Mouse (Mus musculus) urinary bladder, adult 18-20 months (tissue): ENCODE measurements at regions not wholly inside any gene's neighbourhood (a gene's known extent, or its start where the extent isn't known, plus 50 kb on each side); places are given as distances from the start of the nearest gene placed in this dataset.

Source experiments
- DNase-seq, 2 experiments: peaks; one replicate each; pipeline ENCODE4 v3.0.0; 2022; ENCODE audit warnings: low spot score in 2 of 2, mixed read lengths in 2 of 2

DNA sequence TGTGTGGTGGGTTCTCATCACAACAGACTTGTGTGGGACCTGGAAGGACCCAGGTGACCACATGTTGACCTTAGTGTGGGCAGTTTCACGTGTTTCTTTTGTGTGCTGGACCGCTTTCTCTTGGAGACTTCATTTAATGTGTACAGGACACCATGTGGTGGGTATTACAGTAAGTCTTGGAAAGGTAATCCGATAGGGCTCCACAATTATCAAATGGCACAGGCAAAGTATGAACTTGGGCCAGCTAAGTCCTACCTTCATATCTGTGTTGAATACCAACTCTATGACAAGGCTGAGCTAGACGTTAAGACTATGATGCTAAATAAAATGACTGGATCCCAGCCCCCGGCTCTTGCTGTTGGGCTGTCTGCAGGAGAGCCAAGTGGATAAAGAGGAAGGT, 173.5 kb downstream of the 1500009L16Rik start:
- DNase-seq: no peak

DNA sequence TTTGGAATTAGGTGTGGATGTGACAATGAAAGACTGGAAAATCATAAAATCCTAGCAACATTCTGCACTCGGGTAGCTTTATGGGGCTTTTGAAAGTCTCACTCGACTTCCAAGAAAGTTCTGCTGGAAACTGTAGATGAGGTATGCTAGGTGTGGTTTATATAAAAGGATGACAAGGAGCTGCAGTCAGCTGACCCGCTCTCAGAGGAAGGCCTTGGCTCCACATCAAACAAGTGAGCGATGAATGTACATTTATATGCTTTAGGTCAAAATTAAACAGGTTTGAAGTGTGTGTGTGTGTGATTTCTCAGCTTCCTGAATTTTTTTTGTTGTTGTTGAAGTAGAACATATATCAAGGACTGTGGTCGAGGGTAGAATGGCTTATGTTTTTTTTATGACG, 174.9 kb downstream of the 1500009L16Rik start:
- DNase-seq: no peak

DNA sequence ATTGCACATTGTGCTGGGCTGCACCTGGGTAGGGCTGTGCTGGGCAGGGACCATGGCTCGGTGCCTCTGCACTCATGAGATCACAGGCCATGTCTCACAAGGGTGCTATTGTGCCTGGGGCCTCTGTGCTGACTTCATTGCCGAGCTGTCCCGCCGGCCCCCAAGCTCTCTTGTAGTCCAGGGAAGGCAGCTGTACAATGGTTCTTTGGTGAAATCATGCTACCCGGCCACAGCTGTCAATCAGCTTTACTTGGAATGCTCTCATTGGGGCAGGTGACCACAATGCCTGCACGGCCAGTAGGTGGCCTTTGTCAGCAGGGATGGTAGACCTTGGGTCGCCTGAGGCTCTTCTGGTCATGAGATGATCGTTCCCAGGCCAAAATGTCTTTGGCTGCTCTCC, 184.1 kb downstream of the 1500009L16Rik start:
- no peak for DNase-seq

DNA sequence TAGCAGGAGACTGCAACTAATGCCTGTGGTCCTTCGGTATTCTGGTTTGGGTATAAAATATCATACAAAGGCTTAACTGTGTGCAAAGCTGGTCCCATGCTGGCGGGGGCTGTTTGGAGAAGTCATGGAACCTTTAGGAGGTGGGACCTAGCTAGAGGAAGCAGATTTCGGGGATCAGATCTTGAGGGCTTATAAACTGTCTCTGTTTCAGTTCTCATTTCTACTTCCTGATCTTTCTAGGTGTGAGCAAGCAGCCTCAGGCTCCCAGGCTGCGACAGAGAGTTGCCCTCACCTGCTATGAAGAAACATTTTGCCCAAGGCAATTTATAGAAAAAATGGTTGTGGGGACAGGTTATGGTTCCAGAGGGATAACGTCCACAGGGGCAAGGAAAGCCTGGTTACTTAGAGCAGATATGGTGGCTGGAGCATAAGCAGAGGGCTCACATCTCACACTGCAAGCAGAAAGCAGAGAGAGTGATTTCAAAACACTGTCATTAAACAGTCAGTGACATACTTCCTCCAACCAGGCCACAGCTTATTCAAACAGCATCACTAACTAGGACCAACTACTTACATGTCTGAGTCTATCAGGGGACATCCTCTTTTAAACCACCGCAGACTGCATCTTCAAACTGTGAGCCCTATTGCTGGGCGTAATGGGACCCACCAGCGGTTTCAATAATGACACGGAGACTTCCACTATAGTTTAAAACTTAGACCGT, 188.1 kb downstream of the 1500009L16Rik start:
- DNase-seq: no peak

DNA sequence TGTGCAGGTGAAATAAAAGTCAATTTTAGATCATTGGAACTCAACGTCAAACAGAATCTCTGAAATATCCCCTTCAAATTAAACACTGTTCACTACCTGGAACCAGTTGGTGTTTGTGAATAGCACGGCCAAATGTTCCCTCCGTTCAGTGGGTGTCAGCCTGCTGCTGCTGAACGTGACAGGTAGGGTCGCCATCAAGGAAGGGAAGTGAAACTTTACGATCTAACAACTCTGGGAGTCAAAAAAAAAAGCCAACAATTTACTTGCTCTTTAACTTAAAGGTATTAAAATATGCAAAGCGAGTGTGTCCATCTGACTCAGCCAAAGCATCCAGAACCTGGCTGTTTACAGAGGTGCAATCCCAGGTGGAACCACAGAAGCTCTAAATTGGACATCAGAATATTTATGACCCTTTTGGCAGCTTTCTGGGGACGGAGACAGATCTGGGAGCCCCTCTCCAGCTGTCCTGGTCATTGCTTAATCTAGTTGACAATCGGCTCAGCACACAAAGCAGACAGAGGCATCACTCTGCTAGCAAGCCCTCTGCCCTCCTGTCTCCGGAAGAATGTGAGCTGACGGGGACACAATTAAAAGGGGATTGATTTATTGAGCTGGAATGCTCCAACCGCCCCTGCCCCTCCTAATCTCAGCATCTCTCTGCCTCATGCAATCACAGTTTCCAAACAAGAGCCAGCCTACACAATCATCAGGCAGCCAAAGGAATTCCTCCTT, 191.9 kb downstream of the 1500009L16Rik start:
- no peak for DNase-seq

DNA sequence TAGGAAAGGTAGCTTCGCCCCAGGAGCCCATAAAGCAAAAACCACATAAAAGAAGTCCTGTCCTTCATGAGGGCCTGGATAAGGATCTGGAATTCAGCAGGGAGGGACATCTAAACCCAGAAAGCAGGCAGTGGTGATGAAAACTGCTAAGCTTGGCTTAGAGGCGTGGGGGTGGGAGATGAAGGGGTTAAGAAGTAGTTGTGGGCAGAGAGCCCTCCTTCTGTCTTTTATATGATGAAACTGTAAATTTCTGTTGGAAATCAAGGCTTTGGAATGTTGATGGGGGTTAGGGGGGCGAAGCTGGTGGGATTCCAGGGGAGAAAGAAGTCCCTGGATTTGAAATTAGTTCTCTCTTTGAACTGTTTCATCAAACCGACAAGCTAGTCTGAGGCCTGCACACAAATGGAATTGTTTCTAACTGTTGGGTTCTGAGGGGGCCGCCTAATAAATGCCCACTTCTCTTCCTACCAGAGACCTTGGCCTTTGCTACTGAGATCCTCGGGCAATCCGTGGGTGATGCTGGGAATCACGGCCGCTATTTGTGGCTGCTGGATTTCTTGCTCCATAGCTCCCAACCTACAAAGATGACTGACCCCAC, 192.6 kb downstream of the 1500009L16Rik start:
- no peak for DNase-seq

DNA sequence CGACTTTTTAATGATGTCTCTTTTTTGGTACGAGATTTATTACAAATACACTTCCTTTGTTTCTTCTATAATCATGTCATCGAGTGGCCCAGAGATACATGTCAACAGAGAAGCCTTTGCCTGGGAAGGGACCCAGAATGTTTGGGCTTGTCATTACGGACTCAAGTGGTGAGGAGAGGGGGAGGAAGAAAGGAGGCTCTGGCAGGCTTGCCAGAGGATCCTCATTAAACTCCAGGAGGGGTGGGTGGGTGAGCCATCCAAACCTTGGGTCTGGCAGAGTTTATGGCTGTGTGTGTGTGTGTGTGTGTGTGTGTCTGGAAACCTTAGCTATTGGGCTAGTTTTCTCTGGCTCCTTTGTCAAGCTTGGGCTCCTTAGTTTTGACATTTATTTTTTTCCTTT, 204.3 kb downstream of the 1500009L16Rik start:
- peak in 1 of 2 experiments; percentile 6 for DNase-seq

DNA sequence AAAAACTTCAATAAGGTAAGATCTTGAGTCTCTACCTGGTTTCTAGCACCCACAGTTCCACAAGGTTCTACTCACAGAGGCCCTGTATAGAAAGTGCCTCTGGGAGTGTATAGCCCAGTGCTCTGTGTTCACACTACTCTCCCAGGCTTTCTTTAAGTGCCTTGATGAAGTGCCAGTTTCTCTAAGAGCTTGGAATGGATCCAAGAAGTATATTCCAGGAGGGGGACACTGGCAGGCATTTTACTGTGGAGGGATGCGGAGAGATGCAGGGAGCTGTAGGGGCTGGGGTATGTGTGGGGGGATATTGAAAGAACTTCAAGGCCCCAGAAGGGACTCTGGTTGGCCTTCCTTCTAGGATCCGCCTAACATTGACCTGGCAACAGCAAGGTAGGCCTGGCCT, 204.9 kb downstream of the 1500009L16Rik start:
- no peak for DNase-seq

DNA sequence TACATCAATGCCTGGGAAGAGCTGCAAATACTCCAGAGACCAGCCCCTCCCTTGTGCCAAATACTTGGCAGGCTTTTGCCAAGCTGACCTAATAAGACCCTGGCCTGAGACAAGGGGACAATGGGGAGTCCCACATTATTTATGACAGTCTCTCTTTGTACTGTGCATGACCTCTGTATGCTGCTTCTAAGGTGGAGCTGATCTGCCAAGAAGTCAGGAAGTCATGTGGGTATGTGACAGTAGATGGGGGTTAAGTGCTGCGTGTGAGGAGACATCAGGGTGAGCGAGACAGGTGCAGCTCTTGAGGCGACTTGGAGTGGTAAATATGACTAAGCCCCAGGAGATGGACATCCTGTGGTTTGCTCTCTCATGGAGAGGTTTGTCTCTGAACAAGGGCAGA, 209.1 kb downstream of the 1500009L16Rik start:
- no peak for DNase-seq

DNA sequence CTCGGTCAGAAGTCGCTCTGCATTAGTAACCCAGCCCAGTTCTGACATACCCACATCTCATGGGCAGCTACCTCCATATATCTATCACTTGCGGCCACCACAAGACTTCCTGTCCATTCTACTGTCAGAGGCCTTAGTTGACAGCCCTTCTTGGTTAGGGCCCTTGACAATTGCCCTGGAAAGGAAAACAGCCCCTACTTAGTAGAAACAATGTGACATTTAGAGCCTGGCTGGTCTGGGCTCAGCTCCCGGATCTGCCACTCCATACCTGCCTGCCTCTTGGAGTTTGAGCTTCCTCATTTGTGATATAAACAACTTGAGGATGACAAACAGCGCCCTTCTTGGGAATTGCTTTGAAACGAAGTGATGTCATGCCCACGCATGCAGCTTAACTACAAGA, 210.5 kb downstream of the 1500009L16Rik start:
- DNase-seq: no peak

DNA sequence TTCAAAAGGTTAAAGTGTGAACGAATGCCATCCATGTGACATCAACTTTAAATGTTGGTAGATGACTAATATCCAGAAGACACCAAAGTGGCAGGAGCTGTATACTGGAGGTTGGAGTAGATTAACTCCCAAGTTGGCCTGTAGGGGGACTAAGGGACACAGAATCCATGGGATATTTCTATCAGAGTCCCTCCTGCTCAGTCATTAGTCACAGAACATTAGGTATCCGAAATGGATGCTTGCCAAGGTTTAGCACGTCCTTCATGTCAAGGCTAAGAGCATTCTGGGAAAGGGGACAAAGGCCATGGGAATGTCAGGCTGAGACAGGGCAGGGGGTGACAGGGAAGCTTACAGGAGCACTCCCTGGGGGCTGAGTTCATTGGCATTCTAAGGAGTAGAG, 211.8 kb downstream of the 1500009L16Rik start:
- no peak for DNase-seq

DNA sequence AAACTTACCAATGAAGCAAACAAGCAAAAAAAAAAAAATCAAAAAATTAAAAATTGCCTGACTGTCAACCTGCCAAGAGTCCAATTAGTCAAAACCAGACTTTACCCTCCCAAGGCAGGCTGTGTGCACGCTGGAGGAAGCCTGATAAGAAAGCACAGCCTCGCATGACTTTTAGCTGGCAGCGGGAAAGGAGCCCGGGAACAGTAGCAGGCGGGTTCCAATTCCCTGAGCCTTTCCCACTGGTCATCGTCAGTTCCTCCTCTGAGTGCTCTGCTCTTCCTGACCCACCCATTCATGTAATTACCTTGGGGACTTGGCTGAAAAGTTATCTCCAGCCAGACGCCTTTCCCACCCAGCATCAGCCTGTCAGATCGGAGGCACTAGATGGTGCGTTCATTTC, 214.5 kb downstream of the 1500009L16Rik start:
- no peak for DNase-seq

DNA sequence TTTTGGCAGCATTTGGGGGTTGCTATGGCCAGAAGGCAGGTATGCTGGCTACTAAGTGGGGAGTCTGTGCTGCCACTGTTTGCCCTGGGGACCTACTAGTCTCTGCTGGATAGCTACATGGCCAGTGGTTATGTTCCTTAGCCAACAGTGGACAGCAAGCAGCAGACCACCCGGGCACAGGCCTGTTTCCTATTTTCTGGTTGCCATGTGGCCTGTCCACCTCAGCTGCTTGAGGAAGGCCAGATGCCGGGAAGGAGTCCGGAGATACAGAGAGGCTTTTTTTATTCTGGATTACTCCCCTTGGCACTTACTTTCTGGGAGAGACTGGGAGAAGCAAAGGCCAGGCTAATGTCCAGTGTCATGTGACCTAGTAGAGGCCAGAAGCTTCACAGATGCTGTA, 219.4 kb downstream of the 1500009L16Rik start:
- DNase-seq: no peak

DNA sequence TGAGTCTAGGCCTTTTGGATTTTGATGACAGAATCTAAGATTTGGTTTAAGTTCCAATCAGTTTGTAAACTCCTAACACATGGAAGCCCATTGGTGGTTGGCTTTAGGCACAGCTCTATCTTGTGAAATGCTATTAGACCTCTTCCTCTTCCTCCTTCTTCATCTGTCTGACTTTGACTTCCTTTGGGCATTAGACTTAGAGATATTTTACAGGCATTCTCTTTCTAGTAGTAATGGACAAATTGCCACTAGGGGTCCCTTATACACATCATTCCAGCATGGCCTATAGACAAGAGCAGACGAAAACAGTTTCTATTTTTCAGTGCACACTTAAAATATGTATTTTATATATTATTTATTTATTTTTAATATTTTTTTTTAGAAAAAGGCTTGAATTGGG, 221.5 kb downstream of the 1500009L16Rik start:
- no peak for DNase-seq

DNA sequence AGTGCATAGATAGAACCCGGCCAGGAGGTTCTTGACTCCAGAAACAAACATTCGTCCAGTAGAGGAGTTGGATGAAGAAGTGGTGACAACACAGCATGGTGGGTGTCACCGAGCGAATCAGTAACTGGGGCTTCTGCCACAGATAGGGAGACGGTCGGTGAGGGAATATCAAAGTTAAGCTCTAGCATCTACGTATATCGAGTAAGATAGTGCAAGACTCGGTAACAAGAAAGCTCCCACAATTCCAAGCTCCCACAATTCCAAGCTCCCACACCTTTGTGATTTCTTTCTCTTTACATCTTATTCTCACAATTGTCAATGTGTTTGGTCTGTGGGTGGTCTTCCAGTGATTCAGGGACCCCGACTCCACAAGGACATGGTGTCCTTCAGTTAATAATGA, 222.2 kb downstream of the 1500009L16Rik start:
- DNase-seq: no peak

DNA sequence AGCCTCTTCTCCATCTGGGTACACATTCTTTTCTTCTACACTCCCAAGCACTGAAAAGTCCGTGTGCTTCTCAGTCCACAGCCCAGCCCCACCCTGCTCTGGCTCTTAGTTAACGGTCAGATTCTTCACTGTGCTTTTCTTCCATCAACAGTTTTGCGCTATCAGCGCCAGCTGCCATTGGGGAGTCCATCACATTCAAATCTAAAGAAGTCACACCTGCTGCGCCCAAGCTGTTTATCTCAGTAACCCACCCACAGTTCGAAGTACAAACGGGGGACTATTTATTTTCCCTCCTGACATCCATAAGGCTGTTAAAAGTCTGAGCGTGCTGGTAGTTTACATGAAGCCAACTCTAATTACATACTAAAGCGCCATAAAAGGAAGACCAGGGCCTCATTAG, 222.8 kb downstream of the 1500009L16Rik start:
- DNase-seq: no peak

DNA sequence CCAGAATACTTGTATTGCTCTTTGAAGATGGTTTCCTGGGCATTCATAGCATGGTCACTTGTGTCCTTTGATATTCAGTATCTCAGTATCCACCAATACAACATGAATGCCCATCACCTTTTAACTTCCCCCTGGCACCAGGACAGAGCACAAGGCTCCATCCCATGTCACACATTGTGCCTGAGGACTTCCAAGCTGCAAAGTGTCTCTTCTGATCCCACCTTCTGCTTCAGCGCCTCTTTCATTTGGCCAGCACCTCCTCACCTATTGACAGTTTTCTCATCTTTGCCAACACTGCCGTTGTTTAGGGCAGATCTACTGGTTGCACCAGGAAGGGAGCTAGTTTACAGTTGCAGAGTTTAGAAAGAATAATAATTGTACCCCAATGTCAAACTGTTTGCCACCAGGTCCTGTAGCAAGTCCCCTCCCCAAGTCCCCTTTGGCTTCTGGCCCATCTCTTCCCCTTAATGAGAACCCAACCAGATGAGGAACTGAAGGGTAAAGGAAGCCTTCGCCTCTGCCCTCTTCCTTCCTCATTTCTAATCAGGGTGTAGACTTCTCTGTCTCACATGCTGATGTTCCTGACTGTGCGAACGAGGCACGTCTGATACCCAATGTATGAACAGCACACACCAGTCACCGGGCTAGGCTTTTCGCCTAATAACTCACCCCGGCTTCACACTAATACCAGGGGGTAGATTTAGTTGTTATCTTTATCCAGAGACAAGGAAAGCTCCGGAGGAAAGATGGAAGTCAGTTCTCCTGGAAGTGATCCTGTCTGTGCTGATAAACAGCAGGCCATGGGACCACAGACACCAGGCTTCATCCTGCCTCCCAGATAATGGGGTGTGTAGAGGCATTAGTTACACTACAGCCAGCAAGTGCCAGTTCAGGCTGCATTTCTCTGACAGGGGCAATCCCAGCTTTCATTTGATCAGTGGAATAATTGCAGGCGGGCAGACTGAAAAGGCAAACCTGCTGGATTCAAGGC, 223.8 kb downstream of the 1500009L16Rik start:
- DNase-seq: no peak

DNA sequence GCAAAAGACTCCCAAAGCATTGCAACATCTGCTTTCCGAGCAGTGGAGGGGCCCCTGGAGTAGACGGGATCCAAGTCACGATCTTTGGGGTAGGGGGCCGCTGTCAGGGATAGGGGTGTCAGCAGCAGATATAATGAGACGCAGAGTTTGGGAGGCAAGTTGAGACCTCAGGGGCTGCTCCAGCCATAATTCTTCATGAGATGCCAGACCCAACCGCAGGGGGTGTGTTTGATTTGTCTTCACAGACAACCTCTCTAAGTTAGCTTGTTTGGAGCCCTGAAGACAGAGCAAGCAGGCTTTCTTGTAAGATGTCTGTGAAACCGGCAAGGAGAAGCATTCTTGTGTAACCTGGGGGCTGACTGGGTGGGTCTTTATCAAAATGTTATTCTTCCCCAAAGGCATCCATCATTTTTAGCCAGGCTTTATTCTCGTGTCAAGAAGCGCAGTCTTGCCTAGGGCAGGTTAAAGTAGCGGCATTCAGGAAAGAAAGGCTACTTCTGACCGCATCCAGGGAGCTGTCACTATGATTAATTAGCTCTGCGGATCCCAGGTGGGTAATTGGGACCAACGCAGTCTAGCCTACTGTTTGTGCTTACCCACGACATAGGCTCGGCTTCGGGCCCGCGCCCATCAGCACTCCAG, 234.6 kb downstream of the 1500009L16Rik start:
- DNase-seq: no peak

DNA sequence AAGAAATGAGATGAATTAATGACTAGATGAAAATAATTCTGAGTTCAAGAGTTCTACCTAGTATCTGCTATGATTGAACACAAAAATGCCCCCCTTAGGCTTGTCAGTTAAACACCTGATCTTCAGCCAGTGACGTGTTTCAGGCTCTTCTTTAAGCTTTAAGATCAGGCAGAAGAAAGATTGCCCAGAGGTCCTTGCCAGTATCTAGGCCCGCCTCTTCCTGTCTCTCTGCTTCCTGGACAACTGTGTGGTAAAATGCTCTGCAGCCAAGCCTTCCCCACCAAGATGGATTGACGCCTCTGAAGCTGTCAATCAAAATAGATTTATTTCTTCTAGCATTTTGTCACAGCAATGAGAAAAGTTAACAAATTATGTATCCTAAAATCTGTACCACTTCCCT, 235.7 kb downstream of the 1500009L16Rik start:
- no peak for DNase-seq

DNA sequence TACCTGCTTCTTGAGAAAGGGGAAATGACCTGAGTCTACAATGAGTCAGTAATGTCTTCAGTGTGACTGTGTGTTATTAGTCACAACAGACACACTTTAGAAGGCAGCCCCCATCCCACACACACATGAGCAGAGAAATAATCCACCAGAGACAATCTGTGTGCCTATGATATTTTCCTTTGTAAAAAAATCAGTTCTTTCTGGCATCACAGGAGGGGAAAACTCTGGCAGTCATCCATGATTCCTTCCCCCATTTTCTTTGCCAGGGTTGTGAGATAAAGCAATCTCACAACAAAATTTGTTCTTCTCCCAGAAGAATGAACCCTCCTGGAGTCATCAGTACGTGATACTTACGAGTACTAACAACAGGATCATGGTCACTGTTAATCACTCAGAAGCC, 236.2 kb downstream of the 1500009L16Rik start:
- DNase-seq: no peak

DNA sequence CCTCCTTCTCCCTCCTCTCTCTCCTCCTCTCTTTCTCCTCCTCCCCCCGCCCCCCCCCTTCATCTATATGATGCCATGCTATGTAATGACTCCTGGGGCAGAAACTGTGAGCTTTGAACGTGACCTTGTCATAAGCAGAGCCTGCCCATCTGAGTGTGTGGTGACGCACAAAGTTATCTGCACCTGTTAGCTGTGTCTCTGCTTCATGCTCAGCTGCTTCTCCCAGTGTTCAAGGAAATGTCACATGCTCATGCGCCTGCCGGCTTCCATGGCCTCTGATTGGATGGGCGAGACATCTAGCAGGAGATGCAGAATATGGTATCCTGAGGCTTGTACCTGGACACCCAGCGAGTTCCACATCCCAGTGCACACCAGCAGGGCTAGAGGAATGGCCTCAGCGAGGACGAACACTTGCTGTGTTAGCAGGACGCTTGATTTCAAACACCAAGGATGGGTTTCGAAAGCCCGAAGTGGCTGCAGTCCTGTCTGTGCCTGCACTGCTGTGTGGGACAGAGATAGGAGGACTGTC, 240.6 kb downstream of the 1500009L16Rik start:
- DNase-seq: no peak
